Mouse (Mus musculus) hindbrain, embryonic 13.5 days (tissue): ENCODE results near the gene Tmem273. TPM values are rescaled to one million over a fixed set of nuclear protein-coding genes. Genes with fewer than 3 reads are reported as not detected.

Source experiments
- ATAC-seq: fragments of 200-750 bp; cut with Nextera tagmentation; 2 replicates; pipeline ENCODE4 v1.8.0; 2017; ENCODE audit warnings: moderate TSS enrichment; ENCODE audit not compliant: low FRiP score
- H3K27ac ChIP-seq: fragments of 300-500 bp; sonication (generic); 2 replicates; pipeline ENCODE4 v1.5.1; 2015; ENCODE audit warnings: inconsistent platforms, mild to moderate bottlenecking, moderate library complexity
- H3K27me3 ChIP-seq: fragments of 300-500 bp; sonication (generic); 2 replicates; pipeline ENCODE4 v1.6.1; 2015; ENCODE audit warnings: mild to moderate bottlenecking, inconsistent platforms
- H3K36me3 ChIP-seq: fragments of 300-500 bp; sonication (generic); 2 replicates; pipeline ENCODE4 v1.6.1; 2015; ENCODE audit warnings: mild to moderate bottlenecking, inconsistent platforms
- H3K4me1 ChIP-seq: fragments of 300-500 bp; sonication (generic); replicated peaks from 2 replicates; pipeline ENCODE4 v1.6.1; 2015; ENCODE audit warnings: inconsistent platforms
- H3K4me2 ChIP-seq: fragments of 300-500 bp; sonication (generic); 2 replicates; pipeline ENCODE4 v1.6.1; 2015; ENCODE audit warnings: inconsistent platforms, mild to moderate bottlenecking, moderate library complexity
- H3K4me3 ChIP-seq: fragments of 300-500 bp; sonication (generic); 2 replicates; pipeline ENCODE4 v1.5.1; 2015; ENCODE audit warnings: mild to moderate bottlenecking, inconsistent platforms
- H3K9ac ChIP-seq: fragments of 300-500 bp; sonication (generic); 2 replicates; pipeline ENCODE4 v1.6.1; 2015; ENCODE audit warnings: mild to moderate bottlenecking, inconsistent platforms
- H3K9me3 ChIP-seq: fragments of 300-500 bp; sonication (generic); 2 replicates; pipeline ENCODE4 v1.6.1; 2016; ENCODE audit warnings: inconsistent platforms
- WGBS: fragments of 180-500 bp; shearing (Covaris S2); methylation state at CpG from one replicate; pipeline ENCODE4 v1.1.7; 2015; 5-methylcytosine and 5-hydroxymethylcytosine counted together
- polyA plus RNA-seq: library from polyadenylated mRNA; unstranded; fragments of >200 nt; fragmentation: Nextera tagmentation; extraction: Ambion mirVana; gene quantifications from 2 replicates; pipeline ENCODE4 v1.2.1, GENCODE M21; 2015

The Tmem273 gene
- polyA plus RNA-seq, 1 experiment from 2014 or later: 0.52 TPM

GRCm38 (mm10) chr14:32836191-32836590 lies 50.4 kb downstream of the Tmem273 start:
- no peaks in the 10 kb centered on the region for H3K9me3 ChIP-seq
- ATAC-seq: no peak
- no peaks in the 10 kb centered on the region for H3K27me3 ChIP-seq
- H3K4me1 ChIP-seq: no peaks in the 10 kb centered on the region
- WGBS: 92% methylated on average over 11 of the region's 11 CpGs
- no peak overlapping the region for H3K9ac ChIP-seq
- H3K4me2 ChIP-seq: no peak overlapping the region
- H3K4me3 ChIP-seq: no peak overlapping the region
- H3K27ac ChIP-seq: no peak overlapping the region
- no peaks in the 10 kb centered on the region for H3K36me3 ChIP-seq

DNA sequence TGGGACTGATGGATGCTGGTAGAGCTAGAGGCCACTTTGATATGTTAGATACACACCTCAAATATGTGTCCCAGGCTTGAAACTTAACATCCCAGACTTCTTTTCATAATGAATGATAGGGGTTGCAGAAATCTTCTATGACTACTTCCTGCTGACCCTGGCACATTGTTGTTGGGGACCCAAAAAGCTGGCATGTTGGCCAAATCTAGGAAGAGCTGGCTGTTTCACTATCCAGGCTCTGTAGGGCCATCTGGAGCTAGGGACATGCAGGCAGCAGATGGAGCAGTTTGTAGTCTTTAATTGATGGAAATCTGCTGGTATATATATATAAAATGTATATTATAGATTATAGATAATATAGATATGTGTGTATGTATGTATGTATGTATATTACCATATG lies 56.3 kb downstream of the Tmem273 start:
- H3K27me3 ChIP-seq: no peaks in the 10 kb centered on the region
- H3K4me3 ChIP-seq: no peak overlapping the region
- no peak overlapping the region for H3K27ac ChIP-seq
- H3K36me3 ChIP-seq: no peaks in the 10 kb centered on the region
- no peak for ATAC-seq
- no peak overlapping the region for H3K4me2 ChIP-seq
- no peaks in the 10 kb centered on the region for H3K4me1 ChIP-seq
- H3K9me3 ChIP-seq: no peaks in the 10 kb centered on the region
- H3K9ac ChIP-seq: no peak overlapping the region

- no peaks in the 10 kb centered on the region for H3K9me3 ChIP-seq
- 97% methylated on average over 4 of the region's 4 CpGs for WGBS
- H3K4me3 ChIP-seq: no peak overlapping the region
- no peak overlapping the region for H3K4me2 ChIP-seq
- H3K9ac ChIP-seq: no peak overlapping the region
- no peaks in the 10 kb centered on the region for H3K36me3 ChIP-seq
- H3K4me1 ChIP-seq: peaks cover 9% of the 10 kb centered on the region
- no peak for ATAC-seq
- no peak overlapping the region for H3K27ac ChIP-seq
- H3K27me3 ChIP-seq: peaks cover 34% of the 10 kb centered on the region
These were observed 68.3 kb downstream of the Tmem273 start for GRCm38 (mm10) chr14:32854059-32854458.

- Histone ChIP-seq H3K9ac (peak overlapping the region; percentile 80), H3K9me3 (no peaks in the 10 kb centered on the region), H3K27me3 (peaks cover 35% of the 10 kb centered on the region), H3K4me2 (peak overlapping the region; percentile 89), H3K36me3 (no peaks in the 10 kb centered on the region), H3K27ac (no peak overlapping the region), H3K4me3 (peak overlapping the region; percentile 54), H3K4me1 (peaks cover 20% of the 10 kb centered on the region)
- WGBS: 39% methylated on average over 5 of the region's 5 CpGs
- no peak; the same call in 1 of the 2 replicates for ATAC-seq
These were observed 70.5 kb downstream of the Tmem273 start for GRCm38 (mm10) chr14:32856246-32856645.

DNA sequence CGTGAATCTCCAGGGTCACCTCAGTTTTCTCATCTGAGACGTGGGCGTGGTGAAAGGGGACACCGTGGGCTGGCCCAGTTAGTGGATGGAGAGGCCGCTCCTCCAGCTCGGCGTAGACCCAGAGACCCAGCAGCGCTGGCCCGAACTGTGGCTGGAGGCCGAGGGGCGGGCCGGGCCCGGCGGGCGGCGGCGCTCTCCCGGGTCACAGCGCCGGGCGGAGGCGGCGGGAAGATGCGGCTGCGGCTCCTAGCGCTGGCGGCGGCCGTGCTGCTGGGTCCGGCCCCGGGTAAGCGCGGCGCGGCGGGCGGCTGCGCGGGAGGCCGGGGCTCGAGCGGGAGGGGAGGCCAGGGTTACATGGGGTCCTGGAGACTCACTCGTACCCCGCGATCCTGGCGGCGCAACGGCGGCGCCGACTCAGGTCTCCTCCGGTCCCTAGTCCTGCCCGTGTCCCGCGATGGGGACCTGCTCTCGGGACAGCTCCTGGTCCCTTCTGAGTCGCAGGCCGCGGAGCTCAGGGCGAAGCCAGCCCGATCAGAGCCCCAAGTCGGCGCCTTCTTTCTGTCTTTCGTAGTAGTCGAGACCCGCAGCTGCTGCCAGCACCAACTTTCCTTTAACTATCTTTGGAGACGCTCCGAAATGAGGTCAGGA lies 71.0 kb downstream of the Tmem273 start, which contains the start of gene Vstm4:
Vstm4 (plus strand) TSS at position 76 of the 648 bp plus-strand sequence.
- Histone ChIP-seq H3K27ac (no peak within 1 kb of the TSS), H3K9me3 (no peaks in the 10 kb centered on the region), H3K4me2 (peak within 1 kb of the TSS; percentile 89), H3K4me3 (peak within 1 kb of the TSS; percentile 54), H3K27me3 (peaks cover 35% of the 10 kb centered on the region), H3K4me1 (peaks cover 26% of the 10 kb centered on the region), H3K36me3 (no peaks in the 10 kb centered on the region), H3K9ac (peak within 1 kb of the TSS; percentile 80)
- under 1% methylated on average over 57 of the region's 68 CpGs for WGBS
- peak; percentile 78 for ATAC-seq

GRCm38 (mm10) chr14:32858361-32858760 lies 72.6 kb downstream of the Tmem273 start:
- no peak for ATAC-seq
- 91% methylated on average over 10 of the region's 10 CpGs for WGBS

GRCm38 (mm10) chr14:32858941-32859510 lies 73.3 kb downstream of the Tmem273 start:
- no peak for ATAC-seq
- 77% methylated on average over 6 of the region's 6 CpGs for WGBS

More at GRCm38 (mm10) chr14:32858361-32858760, 72.6 kb downstream of the Tmem273 start:
- no peak overlapping the region for H3K9ac ChIP-seq
- no peaks in the 10 kb centered on the region for H3K9me3 ChIP-seq
- peaks cover 26% of the 10 kb centered on the region for H3K4me1 ChIP-seq
- H3K4me3 ChIP-seq: no peak overlapping the region
- H3K4me2 ChIP-seq: no peak overlapping the region
- H3K27me3 ChIP-seq: peaks cover 38% of the 10 kb centered on the region
- no peak overlapping the region for H3K27ac ChIP-seq
- no peaks in the 10 kb centered on the region for H3K36me3 ChIP-seq

GRCm38 (mm10) chr14:32859831-32860569 lies 74.2 kb downstream of the Tmem273 start:
- H3K27ac ChIP-seq: no peak overlapping the region
- H3K4me3 ChIP-seq: no peak overlapping the region
- peaks cover 26% of the 10 kb centered on the region for H3K4me1 ChIP-seq
- H3K9ac ChIP-seq: no peak overlapping the region; the same call in 1 of the 2 replicates
- WGBS: 52% methylated on average over 11 of the region's 11 CpGs
- H3K9me3 ChIP-seq: no peaks in the 10 kb centered on the region
- ATAC-seq: no peak
- no peaks in the 10 kb centered on the region for H3K36me3 ChIP-seq
- H3K27me3 ChIP-seq: peaks cover 38% of the 10 kb centered on the region
- no peak overlapping the region for H3K4me2 ChIP-seq

More at GRCm38 (mm10) chr14:32858941-32859510, 73.3 kb downstream of the Tmem273 start:
- H3K4me3 ChIP-seq: no peak overlapping the region
- H3K27me3 ChIP-seq: peaks cover 38% of the 10 kb centered on the region
- no peak overlapping the region for H3K4me2 ChIP-seq
- no peak overlapping the region for H3K9ac ChIP-seq
- H3K4me1 ChIP-seq: peaks cover 26% of the 10 kb centered on the region
- no peaks in the 10 kb centered on the region for H3K9me3 ChIP-seq
- H3K36me3 ChIP-seq: no peaks in the 10 kb centered on the region
- no peak overlapping the region for H3K27ac ChIP-seq

GRCm38 (mm10) chr14:32861149-32861581 lies 75.4 kb downstream of the Tmem273 start:
- Histone ChIP-seq H3K4me1 (peaks cover 26% of the 10 kb centered on the region), H3K27me3 (peaks cover 30% of the 10 kb centered on the region), H3K36me3 (no peaks in the 10 kb centered on the region), H3K9me3 (no peaks in the 10 kb centered on the region), H3K4me3 (no peak overlapping the region), H3K9ac (no peak overlapping the region), H3K27ac (no peak overlapping the region), H3K4me2 (no peak overlapping the region)
- no peak for ATAC-seq
- 28% methylated on average over 6 of the region's 6 CpGs for WGBS

GRCm38 (mm10) chr14:32861656-32862055 lies 75.9 kb downstream of the Tmem273 start:
- Histone ChIP-seq H3K4me2 (no peak overlapping the region), H3K4me1 (peaks cover 23% of the 10 kb centered on the region), H3K4me3 (no peak overlapping the region), H3K9me3 (no peaks in the 10 kb centered on the region), H3K36me3 (no peaks in the 10 kb centered on the region), H3K9ac (no peak overlapping the region), H3K27ac (no peak overlapping the region), H3K27me3 (peaks cover 25% of the 10 kb centered on the region)
- 29% methylated on average over 2 of the region's 2 CpGs for WGBS
- ATAC-seq: no peak

GRCm38 (mm10) chr14:32865331-32865730 lies 79.6 kb downstream of the Tmem273 start:
- Histone ChIP-seq H3K4me1 (peaks cover 13% of the 10 kb centered on the region), H3K27me3 (0 out of 2 replicates have a peak, but pooled peaks cover 3% of the 10 kb centered on the region)
- WGBS: 73% methylated on average over 3 of the region's 3 CpGs

More at GRCm38 (mm10) chr14:32865331-32865730, 79.6 kb downstream of the Tmem273 start:
- Histone ChIP-seq H3K9ac (no peak overlapping the region), H3K27ac (no peak overlapping the region), H3K4me2 (no peak overlapping the region), H3K9me3 (no peaks in the 10 kb centered on the region), H3K4me3 (no peak overlapping the region), H3K36me3 (no peaks in the 10 kb centered on the region)
- ATAC-seq: no peak
